Mouse (Mus musculus) bone marrow macrophage, adult 2 months (primary cell): ENCODE data around the gene Senp3.

Source experiments
- CTCF ChIP-seq: IDR thresholded peaks from 2 replicates; pipeline ENCODE4 v1.5.1; 2012; ENCODE audit warnings: low read depth, mild to moderate bottlenecking, low read length, moderate library complexity
- POLR2A ChIP-seq: IDR thresholded peaks from 2 replicates; pipeline ENCODE4 v1.6.1; 2012; ENCODE audit warnings: mild to moderate bottlenecking, low read depth, low read length, borderline replicate concordance

- no peak for TF ChIP-seq POLR2A
- TF ChIP-seq CTCF = no peak
These were observed 39.0 kb upstream of the Senp3 start for GRCm38 (mm10) chr11:69720852-69721251.
